Mouse (Mus musculus) hindbrain, embryonic 11.5 days (tissue): ENCODE data around the gene Gpr161. TPM values are rescaled to one million over a fixed set of nuclear protein-coding genes. Genes with fewer than 3 reads are reported as not detected.

ENCODE experiments used
- ATAC-seq: fragments of 200-750 bp; cut with Nextera tagmentation; 2 replicates; pipeline ENCODE4 v1.8.0; 2017; ENCODE audit warnings: mild to moderate bottlenecking, moderate TSS enrichment, moderate library complexity; ENCODE audit not compliant: low FRiP score
- DNase-seq: peaks from one replicate; pipeline ENCODE4 v3.0.0-alpha.2; 2015; ENCODE audit warnings: low spot score
- H3K27ac ChIP-seq: fragments of 300-500 bp; sonication (generic); 2 replicates; pipeline ENCODE4 v1.5.1; 2014; ENCODE audit warnings: mild to moderate bottlenecking, low read depth, low read length
- H3K27me3 ChIP-seq: fragments of 300-500 bp; sonication (generic); 2 replicates; pipeline ENCODE4 v1.6.1; 2014; ENCODE audit warnings: mild to moderate bottlenecking, low read length, moderate library complexity, mixed read lengths; ENCODE audit not compliant: control insufficient read depth, insufficient read depth
- H3K36me3 ChIP-seq: fragments of 300-500 bp; sonication (generic); 2 replicates; pipeline ENCODE4 v1.6.1; 2014; ENCODE audit warnings: mild to moderate bottlenecking, low read length, moderate library complexity, mixed read lengths; ENCODE audit not compliant: control insufficient read depth, insufficient read depth
- H3K4me1 ChIP-seq: fragments of 300-500 bp; sonication (generic); replicated peaks from 2 replicates; pipeline ENCODE4 v1.6.1; 2014; ENCODE audit warnings: low read length, mixed read lengths; ENCODE audit not compliant: control insufficient read depth, insufficient read depth
- H3K4me2 ChIP-seq: fragments of 300-500 bp; sonication (generic); replicated peaks from 2 replicates; pipeline ENCODE4 v1.6.1; 2014; ENCODE audit warnings: mild to moderate bottlenecking, low read depth, low read length
- H3K4me3 ChIP-seq: fragments of 300-500 bp; sonication (generic); 2 replicates; pipeline ENCODE4 v1.5.1; 2014; ENCODE audit warnings: low read depth, low read length
- H3K9ac ChIP-seq: fragments of 300-500 bp; sonication (generic); 2 replicates; pipeline ENCODE4 v1.6.1; 2014; ENCODE audit warnings: low read depth, low read length
- H3K9me3 ChIP-seq: fragments of 300-500 bp; sonication (generic); 2 replicates; pipeline ENCODE4 v1.6.1; 2016; ENCODE audit warnings: low read length; ENCODE audit not compliant: control insufficient read depth
- WGBS: fragments of 180-500 bp; shearing (Covaris S2); extraction: QIAGEN DNeasy Blood & Tissue Kit; methylation state at CpG from one replicate; pipeline ENCODE4 v1.1.7; 2014; 5-methylcytosine and 5-hydroxymethylcytosine counted together
- polyA plus RNA-seq: library from polyadenylated mRNA; unstranded; fragments of >200 nt; fragmentation: Nextera tagmentation; extraction: Ambion mirVana; gene quantifications from 2 replicates; pipeline ENCODE4 v1.2.1, GENCODE M21; 2014

The Gpr161 gene
- polyA plus RNA-seq, 1 experiment from 2014 or later, result 3.3 TPM

- Histone ChIP-seq H3K4me1 (no peaks in the 10 kb centered on the region), H3K27ac (no peak overlapping the region), H3K27me3 (no peaks in the 10 kb centered on the region), H3K36me3 (no peaks in the 10 kb centered on the region), H3K9ac (no peak overlapping the region), H3K9me3 (no peaks in the 10 kb centered on the region), H3K4me3 (no peak overlapping the region), H3K4me2 (no peak overlapping the region)
- no peak for DNase-seq
- no peak for ATAC-seq
- WGBS, result 91% methylated on average over 2 of the region's 2 CpGs
Observed at GRCm38 (mm10) chr1:165301567-165301966, 6.0 kb downstream of the Gpr161 start.

- H3K36me3 ChIP-seq, result no peaks in the 10 kb centered on the region
- H3K4me1 ChIP-seq, result no peaks in the 10 kb centered on the region
- H3K27ac ChIP-seq, result no peak overlapping the region
- WGBS, result 88% methylated on average over 13 of the region's 13 CpGs
- H3K4me2 ChIP-seq, result no peak overlapping the region
- H3K9me3 ChIP-seq, result no peaks in the 10 kb centered on the region
- H3K9ac ChIP-seq, result no peak overlapping the region
- DNase-seq, result no peak
- H3K27me3 ChIP-seq, result no peaks in the 10 kb centered on the region
- ATAC-seq, result no peak
- H3K4me3 ChIP-seq, result no peak overlapping the region
Observed at GRCm38 (mm10) chr1:165302455-165303208, 7.0 kb downstream of the Gpr161 start.

- Histone ChIP-seq H3K9ac (no peak overlapping the region), H3K4me1 (no peaks in the 10 kb centered on the region), H3K27ac (no peak overlapping the region), H3K27me3 (no peaks in the 10 kb centered on the region), H3K4me2 (no peak overlapping the region), H3K36me3 (no peaks in the 10 kb centered on the region), H3K9me3 (no peaks in the 10 kb centered on the region), H3K4me3 (no peak overlapping the region)
- 86% methylated on average over 6 of the region's 6 CpGs for WGBS
- DNase-seq, result no peak
- no peak for ATAC-seq
Observed at GRCm38 (mm10) chr1:165303209-165303608, 7.6 kb downstream of the Gpr161 start.

- Histone ChIP-seq H3K4me1 (no peaks in the 10 kb centered on the region), H3K36me3 (no peaks in the 10 kb centered on the region), H3K4me3 (no peak overlapping the region), H3K9ac (no peak overlapping the region), H3K9me3 (no peaks in the 10 kb centered on the region), H3K27me3 (no peaks in the 10 kb centered on the region), H3K27ac (no peak overlapping the region), H3K4me2 (no peak overlapping the region)
- WGBS, result 89% methylated on average over 7 of the region's 7 CpGs
- no peak for ATAC-seq
- no peak for DNase-seq
Observed at GRCm38 (mm10) chr1:165304341-165304740, 8.8 kb downstream of the Gpr161 start.

DNA sequence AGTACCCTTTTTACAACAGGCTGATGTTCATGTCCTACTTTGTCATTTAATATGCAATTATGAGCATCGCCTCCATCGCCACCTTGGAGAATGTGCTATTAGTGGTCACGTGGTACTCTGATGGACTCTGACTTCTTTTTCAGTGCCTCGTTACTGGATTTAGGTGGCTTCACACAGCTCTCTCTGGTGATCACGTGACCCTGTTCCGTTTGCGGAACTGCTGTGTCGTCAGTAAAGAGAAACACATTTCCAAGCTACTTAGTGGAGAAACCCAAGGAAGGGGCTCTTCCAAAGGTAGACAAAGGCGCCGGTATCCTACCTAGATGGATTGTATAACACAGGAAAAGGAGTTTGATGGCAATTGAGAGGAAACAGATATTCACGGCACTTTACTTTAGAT is 12.6 kb downstream of the Gpr161 start:
- Histone ChIP-seq H3K36me3 (peaks cover 6% of the 10 kb centered on the region; the same call in 1 of the 2 replicates), H3K27me3 (no peaks in the 10 kb centered on the region), H3K4me3 (no peak overlapping the region), H3K4me2 (no peak overlapping the region), H3K4me1 (no peaks in the 10 kb centered on the region), H3K9me3 (no peaks in the 10 kb centered on the region), H3K9ac (no peak overlapping the region), H3K27ac (no peak overlapping the region)
- ATAC-seq (no peak), DNase-seq (no peak)
- WGBS, result 83% methylated on average over 11 of the region's 11 CpGs

DNA sequence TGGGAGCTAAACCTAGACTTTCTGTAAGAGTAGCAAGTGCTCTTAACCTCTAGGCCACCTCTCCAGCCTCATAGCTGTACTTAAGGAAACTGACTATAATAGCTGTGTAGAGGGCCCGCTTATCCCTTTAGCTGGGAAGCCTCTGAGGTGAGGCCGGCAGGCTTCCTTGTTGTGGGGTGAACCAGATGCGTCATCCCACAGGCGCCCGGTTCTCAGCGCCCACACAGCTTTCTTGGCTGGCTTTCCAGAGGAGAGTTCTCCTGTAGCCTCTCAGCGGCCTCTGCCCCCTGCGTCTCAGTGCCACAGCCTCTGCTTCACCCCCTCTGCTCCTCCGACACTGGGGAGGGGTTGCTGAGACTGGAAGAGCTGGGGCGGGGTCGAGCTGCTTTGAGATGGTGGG is 20.8 kb downstream of the Gpr161 start:
- no peak for DNase-seq
- Histone ChIP-seq H3K27ac (no peak overlapping the region), H3K36me3 (no peaks in the 10 kb centered on the region), H3K27me3 (no peaks in the 10 kb centered on the region), H3K9ac (no peak overlapping the region), H3K9me3 (no peaks in the 10 kb centered on the region), H3K4me2 (no peak overlapping the region), H3K4me3 (no peak overlapping the region), H3K4me1 (no peaks in the 10 kb centered on the region)
- WGBS, result 36% methylated on average over 11 of the region's 11 CpGs
- no peak for ATAC-seq

- 0 out of 2 replicates have a peak, but pooled peaks cover 4% of the 10 kb centered on the region for H3K36me3 ChIP-seq
- H3K4me3 ChIP-seq, result no peak overlapping the region
- 42% methylated on average over 10 of the region's 10 CpGs for WGBS
Observed at GRCm38 (mm10) chr1:165320141-165320934, 24.7 kb downstream of the Gpr161 start.

DNA sequence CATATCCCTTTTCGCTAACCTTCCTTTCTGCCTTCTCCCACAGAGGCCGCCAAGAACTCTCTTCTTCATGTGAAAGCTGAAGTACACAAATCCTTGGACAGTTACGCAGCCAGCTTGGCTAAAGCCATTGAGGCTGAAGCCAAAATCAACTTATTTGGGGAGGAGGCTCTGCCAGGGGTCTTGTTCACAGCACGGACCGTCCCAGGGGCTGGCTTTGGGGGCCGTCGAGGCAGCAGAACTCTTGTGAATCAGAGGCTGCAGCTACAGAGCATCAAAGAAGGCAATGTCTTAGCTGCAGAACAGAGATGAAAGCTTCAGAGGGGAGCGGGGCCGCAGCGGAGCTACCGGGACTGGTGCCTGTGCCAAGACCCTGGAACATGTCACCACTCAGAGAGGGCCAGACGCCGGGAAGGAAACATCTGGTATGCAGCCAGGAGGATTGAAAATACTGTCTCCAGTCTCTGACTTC is 25.8 kb downstream of the Gpr161 start:
- Histone ChIP-seq H3K9me3 (no peaks in the 10 kb centered on the region), H3K27ac (no peak overlapping the region), H3K4me2 (no peak overlapping the region), H3K36me3 (0 out of 2 replicates have a peak, but pooled peaks cover 4% of the 10 kb centered on the region), H3K27me3 (no peaks in the 10 kb centered on the region), H3K9ac (no peak overlapping the region), H3K4me3 (no peak overlapping the region), H3K4me1 (no peaks in the 10 kb centered on the region)
- WGBS, result 91% methylated on average over 13 of the region's 13 CpGs
- DNase-seq (no peak), ATAC-seq (no peak)

More at GRCm38 (mm10) chr1:165320141-165320934, 24.7 kb downstream of the Gpr161 start:
- Histone ChIP-seq H3K27me3 (no peaks in the 10 kb centered on the region), H3K4me2 (no peak overlapping the region), H3K4me1 (no peaks in the 10 kb centered on the region), H3K9me3 (no peaks in the 10 kb centered on the region), H3K9ac (no peak overlapping the region), H3K27ac (no peak overlapping the region)
- DNase-seq, result peak; percentile 82
- ATAC-seq, result peak; percentile 76
